Mouse (Mus musculus) olfactory bulb, adult 2 months (tissue): ENCODE results near the gene Arrdc2. TPM values are rescaled to one million over a fixed set of nuclear protein-coding genes. Genes with fewer than 3 reads are reported as not detected.
A peak's percentile ranks its signal among the peaks of the same experiment; 100 is the strongest.

Source experiments
- H3K27ac ChIP-seq: fragments of 200-500 bp; 2 replicates; pipeline ENCODE4 v1.5.1; 2012; ENCODE audit warnings: low read depth, low read length; ENCODE audit not compliant: insufficient read depth
- H3K4me1 ChIP-seq: fragments of 200-500 bp; 2 replicates; pipeline ENCODE4 v1.6.1; 2012; ENCODE audit warnings: low read length; ENCODE audit not compliant: control insufficient read depth, insufficient read depth
- H3K4me3 ChIP-seq: fragments of 200-500 bp; 2 replicates; pipeline ENCODE4 v1.5.1; 2012; ENCODE audit warnings: mild to moderate bottlenecking, low read depth, low read length, moderate library complexity; ENCODE audit not compliant: insufficient read depth
- CTCF ChIP-seq: fragments of 200-500 bp; IDR thresholded peaks from 2 replicates; pipeline ENCODE4 v1.5.1; 2012; ENCODE audit warnings: low read depth, mild to moderate bottlenecking, low read length, moderate library complexity; ENCODE audit not compliant: insufficient read depth
- POLR2A ChIP-seq: fragments of 200-500 bp; IDR thresholded peaks from 2 replicates; pipeline ENCODE4 v1.6.1; 2012; ENCODE audit warnings: mild to moderate bottlenecking, low read depth, low read length, moderate library complexity; ENCODE audit not compliant: insufficient read depth
- WGBS: fragments of 180-500 bp; shearing (Covaris S2); methylation state at CpG from one replicate; pipeline ENCODE4 v1.1.7; 2018; 5-methylcytosine and 5-hydroxymethylcytosine counted together
- polyA plus RNA-seq: library from polyadenylated mRNA; stranded (reverse); fragments of >200 nt; gene quantifications from 2 replicates; pipeline ENCODE4 v1.2.4, GENCODE M21; 2012; ENCODE audit warnings: low replicate concordance; ENCODE audit not compliant: missing spikeins, insufficient read depth, insufficient read length

The Arrdc2 gene
- polyA plus RNA-seq, 1 experiment, result not detected

DNA sequence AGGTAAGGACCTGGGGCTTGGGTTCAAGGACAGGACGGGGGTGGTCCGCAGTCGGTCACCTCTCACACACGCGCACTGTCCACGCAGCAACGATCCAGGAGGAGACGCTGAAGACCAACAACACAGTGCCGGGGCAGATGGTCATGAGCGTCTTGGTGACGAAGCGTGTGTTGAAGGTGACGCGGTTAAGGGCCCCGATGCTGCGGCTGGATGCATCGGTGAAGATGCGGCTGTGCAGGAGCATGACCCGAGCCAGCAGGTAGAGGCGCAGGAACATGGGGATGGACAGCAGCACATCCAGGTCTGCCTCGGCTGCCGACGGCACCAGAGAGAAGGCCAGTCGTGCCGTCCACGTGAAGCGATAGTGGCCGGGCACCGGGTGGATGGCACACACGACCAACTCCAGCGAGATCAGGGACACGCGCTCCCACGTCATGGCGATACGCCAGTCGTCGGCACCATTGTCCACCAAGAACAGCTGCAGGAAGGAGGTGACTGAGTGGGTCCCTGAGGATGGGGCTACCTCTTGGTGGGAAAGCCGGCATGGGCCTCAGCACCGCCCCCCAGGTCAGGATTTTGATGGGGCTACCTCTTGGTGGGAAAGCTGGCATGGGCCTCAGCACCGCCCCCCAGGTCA, 13.2 kb upstream of the Arrdc2 start:
- no peak for TF ChIP-seq CTCF
- TF ChIP-seq POLR2A, result no peak
- 93% methylated on average over 41 of the region's 41 CpGs for WGBS
- H3K4me1 ChIP-seq, result peaks cover 13% of the 10 kb centered on the region
- H3K27ac ChIP-seq, result no peak overlapping the region
- no peak overlapping the region for H3K4me3 ChIP-seq

DNA sequence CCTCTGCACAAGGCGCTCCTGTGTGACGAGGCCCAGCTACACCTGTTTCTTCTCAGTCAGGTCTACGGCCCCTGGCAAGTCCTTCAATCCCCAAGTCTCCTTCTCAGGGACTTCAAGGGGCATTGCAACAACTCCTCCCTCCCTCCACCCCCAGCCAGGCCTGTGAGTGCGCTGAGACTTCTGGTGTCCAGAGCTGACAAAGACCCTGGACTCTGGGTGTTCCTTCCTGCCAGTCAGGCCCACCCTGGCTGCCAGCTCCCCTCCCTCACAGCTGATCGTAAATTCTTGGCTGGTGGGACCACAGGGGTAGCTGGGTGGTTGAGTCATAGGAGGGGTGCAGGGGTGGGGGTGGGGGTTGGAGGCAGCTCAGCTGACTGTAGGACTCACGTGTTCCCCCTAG, 12.3 kb upstream of the Arrdc2 start:
- TF ChIP-seq CTCF (no peak), POLR2A (no peak)
- WGBS, result 67% methylated on average over 6 of the region's 6 CpGs
- Histone ChIP-seq H3K27ac (no peak overlapping the region), H3K4me1 (peaks cover 6% of the 10 kb centered on the region), H3K4me3 (no peak overlapping the region)

DNA sequence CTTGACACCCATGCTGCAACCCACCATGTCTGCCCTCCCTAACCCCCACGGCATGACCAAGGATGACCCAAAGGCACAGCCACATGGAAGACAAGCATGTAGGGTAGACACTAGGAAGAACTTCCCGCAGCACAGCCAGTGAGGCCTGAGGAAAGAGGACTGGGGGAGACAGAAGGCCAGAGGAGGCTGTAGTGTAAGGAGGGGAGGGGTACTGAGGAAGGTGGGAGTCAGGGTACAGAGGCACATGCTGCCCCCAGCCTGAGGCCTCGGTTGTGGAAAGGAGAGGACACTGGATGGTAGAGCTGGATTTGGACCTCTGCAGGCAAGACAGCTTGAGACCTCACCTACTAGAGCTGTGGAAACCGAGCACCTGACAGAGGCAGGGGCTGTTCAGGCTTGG, 11.4 kb upstream of the Arrdc2 start:
- H3K4me3 ChIP-seq, result no peak overlapping the region
- TF ChIP-seq POLR2A (no peak), CTCF (no peak)
- 87% methylated on average over 4 of the region's 4 CpGs for WGBS
- H3K27ac ChIP-seq, result no peak overlapping the region
- H3K4me1 ChIP-seq, result no peaks in the 10 kb centered on the region; the same call in 1 of the 2 replicates

DNA sequence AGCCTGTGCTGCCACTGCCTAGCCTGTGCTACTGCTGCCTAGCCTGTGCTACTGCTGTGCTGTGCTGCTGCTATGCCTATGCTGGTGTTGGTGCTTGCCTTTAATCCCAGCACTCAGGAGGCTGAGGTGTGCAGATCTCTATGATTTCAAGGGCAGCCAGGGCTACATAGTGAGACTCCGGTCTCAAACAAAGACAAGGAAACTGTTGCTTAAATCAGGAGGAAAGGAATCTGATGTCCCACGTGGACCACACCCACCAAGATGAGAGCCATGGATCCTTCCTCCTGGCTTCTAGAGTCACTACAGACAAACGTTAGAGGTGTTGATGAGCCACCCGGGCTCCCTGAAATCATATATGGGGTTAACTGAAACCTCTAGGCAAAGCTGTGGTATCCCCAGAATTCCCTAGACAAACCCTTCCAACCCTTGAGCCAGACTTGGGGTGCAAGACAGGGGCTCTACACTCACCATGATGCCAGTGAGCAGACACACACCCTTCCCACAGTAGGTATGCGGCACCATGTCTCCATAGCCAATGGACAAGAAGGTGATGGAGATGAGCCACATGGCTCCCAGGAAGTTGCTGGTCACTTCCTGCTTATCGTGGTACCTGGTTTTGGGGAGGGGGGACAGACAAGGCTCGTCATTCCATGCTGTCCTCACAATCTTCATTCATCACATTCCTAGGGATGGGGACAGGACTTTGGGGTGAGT, 10.8 kb upstream of the Arrdc2 start:
- 84% methylated on average over 7 of the region's 7 CpGs for WGBS
- H3K4me1 ChIP-seq, result no peaks in the 10 kb centered on the region; the same call in 1 of the 2 replicates
- no peak overlapping the region for H3K27ac ChIP-seq
- no peak overlapping the region for H3K4me3 ChIP-seq
- TF ChIP-seq CTCF, result no peak
- TF ChIP-seq POLR2A, result no peak

DNA sequence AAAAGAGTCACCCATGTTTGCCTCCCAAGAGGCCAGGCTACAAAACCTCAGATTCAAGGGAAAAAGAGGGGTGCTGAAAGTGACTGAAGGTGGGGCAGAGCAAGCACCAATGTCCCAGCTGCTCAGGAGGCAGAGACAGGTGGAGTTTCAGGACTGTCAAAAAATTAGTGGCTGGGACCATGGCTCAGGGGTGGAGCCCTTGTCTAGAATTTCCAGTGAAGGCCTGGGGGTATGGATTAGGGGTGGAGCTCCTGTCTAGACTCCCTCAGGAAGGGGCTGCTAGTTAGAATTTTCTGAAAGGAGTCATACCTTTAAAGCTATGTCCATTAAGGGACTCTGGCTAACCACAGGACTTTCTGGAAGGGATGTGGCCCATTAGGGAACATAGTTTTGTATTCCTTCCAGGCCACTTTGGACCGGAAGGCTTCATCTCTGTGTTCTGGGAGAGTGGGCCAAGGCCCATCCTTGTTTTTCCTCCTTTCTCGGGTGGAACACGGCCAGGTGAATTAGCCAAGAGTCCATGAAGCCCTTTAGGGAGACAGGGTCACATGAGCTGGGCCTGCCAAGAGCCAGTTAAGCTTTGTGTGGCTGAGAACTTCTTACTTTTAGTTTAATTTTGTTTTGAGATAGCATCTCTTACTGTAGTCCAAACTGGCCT, 9.9 kb upstream of the Arrdc2 start:
- Histone ChIP-seq H3K4me3 (no peak overlapping the region), H3K4me1 (no peaks in the 10 kb centered on the region), H3K27ac (no peak overlapping the region)
- TF ChIP-seq CTCF (no peak), POLR2A (no peak)
- 69% methylated on average over 3 of the region's 3 CpGs for WGBS

DNA sequence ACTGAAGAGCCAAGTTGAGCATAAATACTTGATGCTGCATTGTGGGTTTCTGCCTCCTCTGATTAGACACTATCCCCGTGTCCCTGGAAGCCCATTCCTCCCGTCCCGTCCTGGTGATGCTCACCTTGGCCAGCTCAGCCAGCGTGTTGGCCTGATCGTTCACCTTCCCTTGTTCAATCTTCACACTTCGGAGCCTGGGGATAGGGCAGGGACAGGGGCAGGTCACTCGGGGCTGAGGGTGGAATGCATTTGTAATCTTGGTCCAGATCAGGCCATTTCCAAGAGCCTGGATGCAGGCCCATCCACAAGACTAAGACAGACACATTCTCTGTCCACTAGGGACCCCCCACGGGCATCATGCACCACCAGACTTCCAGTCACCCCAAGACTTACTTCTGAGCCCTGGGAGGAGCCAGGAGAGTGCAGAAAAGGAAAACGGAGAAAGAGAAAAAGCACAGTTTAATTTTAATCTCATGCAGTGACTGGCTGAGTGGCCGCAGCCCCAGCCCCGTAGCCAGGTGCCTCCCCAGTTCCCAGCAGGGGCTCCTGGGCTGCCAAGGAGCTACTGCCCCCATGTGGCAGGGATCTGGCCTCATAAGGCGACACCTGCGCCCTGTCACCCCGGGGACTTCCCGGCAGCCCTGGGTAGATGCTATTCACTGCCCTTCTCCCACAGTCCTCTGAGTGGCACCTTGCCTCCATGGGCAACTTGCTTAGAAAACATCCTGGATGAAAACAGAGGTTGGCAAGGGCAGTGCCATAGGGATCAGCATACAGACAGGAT, 7.0 kb upstream of the Arrdc2 start:
- H3K27ac ChIP-seq, result no peak overlapping the region
- WGBS, result 61% methylated on average over 15 of the region's 15 CpGs
- TF ChIP-seq POLR2A, result no peak
- no peak; the same call in 1 of the 2 replicates for TF ChIP-seq CTCF
- H3K4me3 ChIP-seq, result no peak overlapping the region
- H3K4me1 ChIP-seq, result no peaks in the 10 kb centered on the region

DNA sequence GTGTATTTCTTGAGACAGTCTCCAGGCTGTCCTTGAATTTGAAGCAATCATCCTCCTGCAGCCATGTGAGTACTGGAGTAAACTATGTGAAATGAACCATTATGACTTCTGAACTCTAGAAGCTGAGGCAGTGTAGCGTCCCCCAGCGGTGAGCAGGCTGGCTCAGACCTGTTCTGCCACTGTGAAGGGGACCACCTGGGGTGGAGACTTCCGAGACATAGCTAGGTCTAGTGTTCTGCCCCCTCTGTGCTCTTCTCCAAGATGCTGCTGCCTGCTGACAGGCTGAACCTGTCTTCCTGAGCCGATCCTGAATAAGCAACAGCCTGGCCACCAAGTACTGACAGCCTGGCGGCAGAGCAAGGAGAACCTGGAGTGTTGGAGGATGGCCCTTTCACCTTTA, 5.6 kb upstream of the Arrdc2 start:
- H3K27ac ChIP-seq, result no peak overlapping the region
- H3K4me1 ChIP-seq, result 0 out of 2 replicates have a peak, but pooled peaks cover 2% of the 10 kb centered on the region
- 47% methylated on average over 5 of the region's 5 CpGs for WGBS

DNA sequence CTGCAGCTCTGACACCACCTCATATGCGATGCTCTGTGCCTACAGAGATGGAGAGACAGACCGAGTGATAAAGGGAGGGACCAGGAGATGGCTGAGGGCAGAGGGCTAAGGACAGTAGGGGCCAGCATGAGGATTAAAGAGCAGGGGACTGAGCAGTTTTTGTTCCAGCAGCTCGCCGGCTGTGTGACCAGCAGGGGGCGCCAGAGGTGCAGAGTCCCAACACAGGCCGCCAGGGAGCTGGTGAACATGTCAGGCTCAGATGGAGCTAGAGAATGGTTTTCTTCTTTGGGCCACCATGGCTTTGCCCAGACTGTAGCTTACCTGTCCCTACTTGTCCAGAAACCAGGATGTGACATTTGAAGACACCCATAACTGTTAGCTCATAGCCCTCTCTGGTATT, 5.0 kb upstream of the Arrdc2 start:
- TF ChIP-seq POLR2A, result no peak
- peak; percentile 94 for TF ChIP-seq CTCF
- 0 out of 2 replicates have a peak, but pooled peaks cover 2% of the 10 kb centered on the region for H3K4me1 ChIP-seq
- no peak overlapping the region for H3K4me3 ChIP-seq
- H3K27ac ChIP-seq, result no peak overlapping the region
- 6% methylated on average over 6 of the region's 6 CpGs for WGBS

More for the DNA sequence above, 5.6 kb upstream of the Arrdc2 start:
- TF ChIP-seq CTCF (no peak), POLR2A (no peak)
- H3K4me3 ChIP-seq, result no peak overlapping the region

DNA sequence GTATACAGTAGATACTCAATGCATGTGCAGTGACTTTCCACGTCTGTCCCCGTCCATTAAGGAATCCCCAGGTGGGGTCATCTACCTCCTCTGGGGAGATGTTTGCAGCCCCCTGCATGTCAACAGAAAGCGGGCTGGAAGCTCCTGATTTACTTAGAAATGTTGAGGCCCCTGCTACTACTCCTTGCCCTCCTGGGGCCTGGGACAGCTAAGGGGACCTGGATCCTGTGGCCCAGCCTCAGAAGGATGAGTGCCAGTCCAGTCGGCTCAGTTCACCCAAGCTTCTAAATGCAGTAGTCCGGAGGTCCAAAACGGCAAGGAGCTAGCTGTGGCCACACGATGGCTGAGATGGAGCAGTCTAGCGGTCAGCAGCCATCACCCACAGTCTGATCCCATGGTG, 4.4 kb upstream of the Arrdc2 start:
- 86% methylated on average over 8 of the region's 8 CpGs for WGBS
- no peak overlapping the region for H3K4me3 ChIP-seq
- no peak for TF ChIP-seq CTCF
- no peak for TF ChIP-seq POLR2A
- 0 out of 2 replicates have a peak, but pooled peaks cover 2% of the 10 kb centered on the region for H3K4me1 ChIP-seq
- H3K27ac ChIP-seq, result no peak overlapping the region
